Mouse (Mus musculus): Measurements from ENCODE around the gene Gas7. TPM values are rescaled to one million over a fixed set of nuclear protein-coding genes. Genes with fewer than 3 reads are reported as not detected.

The Gas7 gene
- polyA plus RNA-seq, 1 experiment from 2014 or later, result 2.7 TPM

DNA sequence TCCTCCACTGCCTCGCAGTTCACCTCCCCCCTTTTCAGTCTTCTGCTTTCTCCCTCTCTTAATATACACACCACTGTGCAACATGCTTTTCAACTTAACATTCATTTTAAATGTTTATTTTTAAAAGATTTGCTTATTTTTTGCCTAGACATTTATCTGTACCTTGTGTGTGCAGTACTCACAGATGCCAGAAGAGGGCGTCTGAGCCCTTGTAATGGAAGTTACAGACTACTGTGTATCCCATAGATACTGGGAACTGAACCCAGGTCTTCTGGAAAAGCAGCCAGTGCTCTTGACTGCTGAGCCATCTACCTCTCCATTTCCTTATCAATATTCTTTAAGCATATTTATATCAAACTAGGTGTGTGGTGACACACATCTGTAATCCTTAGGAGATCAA lies 62.5 kb downstream of the Gas7 start:
- no peaks in the 10 kb centered on the region for H3K9me3 ChIP-seq (ENCODE audit: control insufficient read depth, low read length)
- no peak overlapping the region for H3K4me3 ChIP-seq (ENCODE audit: low read depth, low read length)
- ATAC-seq (ENCODE audit: insufficient number of reproducible peaks, low FRiP score, low TSS enrichment, low read depth) (no peak), DNase-seq (ENCODE audit: low spot score) (no peak)
- WGBS, result 60% methylated on average over 2 of the region's 2 CpGs
- no peaks in the 10 kb centered on the region for H3K36me3 ChIP-seq (ENCODE audit: control insufficient read depth, insufficient read depth, low read length)
- no peak overlapping the region for H3K9ac ChIP-seq (ENCODE audit: low read length)
- no peak overlapping the region for H3K27ac ChIP-seq (replicated peaks; ENCODE audit: low read depth, low read length)
- no peaks in the 10 kb centered on the region for H3K4me1 ChIP-seq (ENCODE audit: control insufficient read depth, insufficient read depth, low read length)
- H3K27me3 ChIP-seq (ENCODE audit: control insufficient read depth, insufficient read depth, low read length), result no peaks in the 10 kb centered on the region
- H3K4me2 ChIP-seq (ENCODE audit: low read depth, severe bottlenecking), result no peak overlapping the region

- Histone ChIP-seq H3K27me3 (ENCODE audit: control insufficient read depth, insufficient read depth, low read length) (no peaks in the 10 kb centered on the region), H3K4me2 (ENCODE audit: low read depth, severe bottlenecking) (no peak overlapping the region), H3K36me3 (ENCODE audit: control insufficient read depth, insufficient read depth, low read length) (no peaks in the 10 kb centered on the region), H3K27ac (replicated peaks; ENCODE audit: low read depth, low read length) (no peak overlapping the region), H3K9me3 (ENCODE audit: control insufficient read depth, low read length) (no peaks in the 10 kb centered on the region), H3K4me1 (ENCODE audit: control insufficient read depth, insufficient read depth, low read length) (no peaks in the 10 kb centered on the region), H3K9ac (ENCODE audit: low read length) (no peak overlapping the region), H3K4me3 (ENCODE audit: low read depth, low read length) (no peak overlapping the region)
- ATAC-seq (ENCODE audit: insufficient number of reproducible peaks, low FRiP score, low TSS enrichment, low read depth) (no peak), DNase-seq (ENCODE audit: low spot score) (no peak)
- WGBS, result 89% methylated on average over 8 of the region's 8 CpGs
Observed at GRCm38 (mm10) chr11:67518985-67519384, 63.7 kb downstream of the Gas7 start.

DNA sequence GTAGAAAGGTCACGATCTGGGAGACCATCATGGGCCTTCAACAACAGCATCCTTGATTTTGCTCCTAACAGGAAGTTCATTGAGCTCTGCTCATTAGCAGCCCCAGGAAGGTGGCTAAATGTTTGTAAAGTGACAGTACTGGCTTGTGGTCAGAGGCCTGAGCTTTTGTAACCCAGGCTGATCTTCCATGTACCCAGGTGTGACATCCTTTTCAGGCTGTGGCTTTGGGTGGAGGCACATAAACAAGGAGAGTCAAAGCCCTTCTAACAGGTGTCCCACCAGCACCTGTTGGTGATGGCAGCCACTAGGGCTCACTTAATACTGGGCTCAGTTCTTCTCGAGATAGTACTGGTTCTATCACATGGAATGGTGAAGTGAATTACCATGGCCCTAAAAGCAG lies 67.4 kb downstream of the Gas7 start:
- DNase-seq (ENCODE audit: low spot score) (no peak), ATAC-seq (ENCODE audit: insufficient number of reproducible peaks, low FRiP score, low TSS enrichment, low read depth) (no peak)
- no peaks in the 10 kb centered on the region for H3K27me3 ChIP-seq (ENCODE audit: control insufficient read depth, insufficient read depth, low read length)
- H3K27ac ChIP-seq (replicated peaks; ENCODE audit: low read depth, low read length), result no peak overlapping the region
- 82% methylated on average over 2 of the region's 2 CpGs for WGBS
- no peaks in the 10 kb centered on the region for H3K36me3 ChIP-seq (ENCODE audit: control insufficient read depth, insufficient read depth, low read length)
- no peaks in the 10 kb centered on the region for H3K9me3 ChIP-seq (ENCODE audit: control insufficient read depth, low read length)
- no peak overlapping the region for H3K9ac ChIP-seq (ENCODE audit: low read length)
- H3K4me1 ChIP-seq (ENCODE audit: control insufficient read depth, insufficient read depth, low read length), result 0 out of 2 replicates have a peak, but pooled peaks cover 2% of the 10 kb centered on the region
- H3K4me2 ChIP-seq (ENCODE audit: low read depth, severe bottlenecking), result no peak overlapping the region
- H3K4me3 ChIP-seq (ENCODE audit: low read depth, low read length), result no peak overlapping the region

GRCm38 (mm10) chr11:67523806-67524205 lies 68.6 kb downstream of the Gas7 start:
- no peak for ATAC-seq (ENCODE audit: insufficient number of reproducible peaks, low FRiP score, low TSS enrichment, low read depth)
- 21% methylated on average over 3 of the region's 3 CpGs for WGBS

DNA sequence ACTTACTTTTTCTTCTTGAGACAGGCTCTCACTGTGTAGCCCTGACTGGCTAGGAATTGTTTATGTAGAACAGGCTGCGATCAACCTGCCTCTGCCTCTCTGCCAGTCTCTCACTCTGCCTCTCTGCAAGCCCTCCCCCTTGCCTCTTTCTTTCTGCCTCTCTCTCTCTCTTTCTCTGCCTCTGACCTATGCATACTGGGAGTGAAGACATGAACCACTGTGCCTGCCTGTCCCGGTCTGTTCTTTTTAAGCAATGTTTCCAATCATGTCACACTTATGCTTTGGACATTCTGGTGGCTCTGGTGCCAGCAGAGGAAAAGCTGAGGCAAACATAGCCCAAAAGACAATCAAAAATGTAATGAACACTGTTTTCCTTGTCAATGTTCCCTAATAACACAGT lies 69.5 kb downstream of the Gas7 start:
- ATAC-seq (ENCODE audit: insufficient number of reproducible peaks, low FRiP score, low TSS enrichment, low read depth) (no peak), DNase-seq (ENCODE audit: low spot score) (no peak)
- Histone ChIP-seq H3K27me3 (ENCODE audit: control insufficient read depth, insufficient read depth, low read length) (no peaks in the 10 kb centered on the region), H3K4me1 (ENCODE audit: control insufficient read depth, insufficient read depth, low read length) (0 out of 2 replicates have a peak, but pooled peaks cover 2% of the 10 kb centered on the region), H3K9ac (ENCODE audit: low read length) (no peak overlapping the region), H3K27ac (replicated peaks; ENCODE audit: low read depth, low read length) (no peak overlapping the region), H3K4me2 (ENCODE audit: low read depth, severe bottlenecking) (no peak overlapping the region), H3K9me3 (ENCODE audit: control insufficient read depth, low read length) (no peaks in the 10 kb centered on the region), H3K36me3 (ENCODE audit: control insufficient read depth, insufficient read depth, low read length) (no peaks in the 10 kb centered on the region), H3K4me3 (ENCODE audit: low read depth, low read length) (no peak overlapping the region)
- WGBS, result 51% methylated on average over 2 of the region's 2 CpGs

More at GRCm38 (mm10) chr11:67523806-67524205, 68.6 kb downstream of the Gas7 start:
- Histone ChIP-seq H3K4me2 (ENCODE audit: low read depth, severe bottlenecking) (no peak overlapping the region), H3K4me1 (ENCODE audit: control insufficient read depth, insufficient read depth, low read length) (0 out of 2 replicates have a peak, but pooled peaks cover 2% of the 10 kb centered on the region), H3K9ac (ENCODE audit: low read length) (no peak overlapping the region), H3K36me3 (ENCODE audit: control insufficient read depth, insufficient read depth, low read length) (no peaks in the 10 kb centered on the region), H3K27me3 (ENCODE audit: control insufficient read depth, insufficient read depth, low read length) (no peaks in the 10 kb centered on the region), H3K9me3 (ENCODE audit: control insufficient read depth, low read length) (no peaks in the 10 kb centered on the region), H3K4me3 (ENCODE audit: low read depth, low read length) (no peak overlapping the region), H3K27ac (replicated peaks; ENCODE audit: low read depth, low read length) (no peak overlapping the region)
- DNase-seq (ENCODE audit: low spot score), result no peak

GRCm38 (mm10) chr11:67525841-67526240 lies 70.6 kb downstream of the Gas7 start:
- 60% methylated on average over 3 of the region's 3 CpGs for WGBS
- H3K36me3 ChIP-seq (ENCODE audit: control insufficient read depth, insufficient read depth, low read length), result no peaks in the 10 kb centered on the region
- H3K9ac ChIP-seq (ENCODE audit: low read length), result no peak overlapping the region
- no peak for DNase-seq (ENCODE audit: low spot score)
- no peak for ATAC-seq (ENCODE audit: insufficient number of reproducible peaks, low FRiP score, low TSS enrichment, low read depth)
- no peak overlapping the region for H3K27ac ChIP-seq (replicated peaks; ENCODE audit: low read depth, low read length)
- H3K27me3 ChIP-seq (ENCODE audit: control insufficient read depth, insufficient read depth, low read length), result no peaks in the 10 kb centered on the region
- H3K4me2 ChIP-seq (ENCODE audit: low read depth, severe bottlenecking), result no peak overlapping the region
- H3K4me1 ChIP-seq (ENCODE audit: control insufficient read depth, insufficient read depth, low read length), result 0 out of 2 replicates have a peak, but pooled peaks cover 2% of the 10 kb centered on the region
- H3K9me3 ChIP-seq (ENCODE audit: control insufficient read depth, low read length), result no peaks in the 10 kb centered on the region
- H3K4me3 ChIP-seq (ENCODE audit: low read depth, low read length), result no peak overlapping the region

- Histone ChIP-seq H3K4me3 (ENCODE audit: low read depth, low read length) (no peak overlapping the region), H3K36me3 (ENCODE audit: control insufficient read depth, insufficient read depth, low read length) (no peaks in the 10 kb centered on the region), H3K4me2 (ENCODE audit: low read depth, severe bottlenecking) (no peak overlapping the region), H3K9ac (ENCODE audit: low read length) (no peak overlapping the region), H3K9me3 (ENCODE audit: control insufficient read depth, low read length) (no peaks in the 10 kb centered on the region), H3K27ac (replicated peaks; ENCODE audit: low read depth, low read length) (no peak overlapping the region), H3K27me3 (ENCODE audit: control insufficient read depth, insufficient read depth, low read length) (no peaks in the 10 kb centered on the region), H3K4me1 (ENCODE audit: control insufficient read depth, insufficient read depth, low read length) (peaks cover 3% of the 10 kb centered on the region; the same call in 1 of the 2 replicates)
- DNase-seq (ENCODE audit: low spot score) (peak; percentile 30), ATAC-seq (ENCODE audit: insufficient number of reproducible peaks, low FRiP score, low TSS enrichment, low read depth) (no peak)
- WGBS, result 67% methylated on average over 12 of the region's 12 CpGs
Observed at GRCm38 (mm10) chr11:67526621-67527545, 71.6 kb downstream of the Gas7 start.

- ATAC-seq (ENCODE audit: insufficient number of reproducible peaks, low FRiP score, low TSS enrichment, low read depth) (no peak), DNase-seq (ENCODE audit: low spot score) (no peak)
- Histone ChIP-seq H3K4me3 (ENCODE audit: low read depth, low read length) (no peak overlapping the region), H3K4me1 (ENCODE audit: control insufficient read depth, insufficient read depth, low read length) (peaks cover 7% of the 10 kb centered on the region; the same call in 1 of the 2 replicates), H3K4me2 (ENCODE audit: low read depth, severe bottlenecking) (no peak overlapping the region), H3K36me3 (ENCODE audit: control insufficient read depth, insufficient read depth, low read length) (no peaks in the 10 kb centered on the region), H3K27me3 (ENCODE audit: control insufficient read depth, insufficient read depth, low read length) (no peaks in the 10 kb centered on the region), H3K9me3 (ENCODE audit: control insufficient read depth, low read length) (no peaks in the 10 kb centered on the region), H3K27ac (replicated peaks; ENCODE audit: low read depth, low read length) (no peak overlapping the region), H3K9ac (ENCODE audit: low read length) (no peak overlapping the region)
- WGBS, result 89% methylated on average over 2 of the region's 2 CpGs
Observed at GRCm38 (mm10) chr11:67531286-67531685, 76.0 kb downstream of the Gas7 start.
